ENCODE assay signal across 9 mouse cellular contexts in genomic region chr12:31996877-31997276, GRCm38 (mm10). TPM values are rescaled to one million over a fixed set of nuclear protein-coding genes. Genes with fewer than 3 reads are reported as not detected.
A peak's percentile ranks its signal among the peaks of the same experiment; 100 is the strongest.
DNase-seq lines count a peak whose midpoint lies in the region; ATAC-seq and TF ChIP-seq lines count a peak whose summit lies in the region.
"Had no signal": no experiment of that assay in that cellular context is flagged by ENCODE, and none has a peak within 500 bp of the region (broad histone marks: within the 10 kb centered on the region; RNA-seq: fewer than 3 reads in every experiment).

No protein-coding gene starts in this region.

- no peaks in the 10 kb centered on the region for H3K36me3 ChIP-seq in kidney, embryonic 16.5 days (ENCODE audit: insufficient read depth, low read length)
- H3K36me3 ChIP-seq in liver, embryonic 13.5 days: peaks cover 43% of the 10 kb centered on the region
- no peaks in the 10 kb centered on the region for H3K36me3 ChIP-seq in splenic B cell, adult 2 months (ENCODE audit: control insufficient read depth, insufficient read depth, low read length, poor library complexity, severe bottlenecking)

- TF ChIP-seq CTCF in gastrocnemius, adult 2 months (IDR thresholded peaks at IDR 0.05): no peak

- WGBS in kidney, embryonic 16.5 days: 60% methylated on average over 5 of the region's 5 CpGs
- 12% methylated on average over 5 of the region's 5 CpGs for WGBS in liver, embryonic 13.5 days (ENCODE audit: insufficient replicate concordance)

- no peak overlapping the region for H3K4me3 ChIP-seq in kidney, embryonic 16.5 days (ENCODE audit: low read length)
- H3K4me3 ChIP-seq in liver, embryonic 13.5 days (replicated peaks): no peak overlapping the region; the same call in 1 of the 2 replicates
- no peak overlapping the region for H3K4me3 ChIP-seq in gastrocnemius, adult 2 months
- H3K4me3 ChIP-seq: neural tube, embryonic 13.5 days had no signal

- DNase-seq in kidney, postnatal 4 days: no peak
- DNase-seq in c-Kit-negative CD71-positive TER-119-positive erythroid progenitor cells, embryonic 14.5 days (ENCODE audit: low read depth, low spot score): peak; percentile 75
- peak; percentile 67 for DNase-seq in liver, embryonic 13.5 days
- peak; percentile 78 for DNase-seq in splenic B cell, adult 2 months (ENCODE audit: low read depth, low spot score)
- no peak for DNase-seq in spleen, postnatal 4 days (ENCODE audit: low spot score in 2 of 2)
- no peak for DNase-seq in adrenal gland, adult 2 months
- no peak for DNase-seq in gastrocnemius, adult 2 months

- intact Hi-C loops in gastrocnemius, adult 2 months (cut with DNase I): no loop called here

- no peak overlapping the region for H3K9ac ChIP-seq in kidney, embryonic 16.5 days (replicated peaks; ENCODE audit: low read length)
- peak overlapping the region; percentile 50 for H3K9ac ChIP-seq in liver, embryonic 13.5 days
- H3K9ac ChIP-seq: neural tube, embryonic 13.5 days had no signal

- no peak overlapping the region for H3K27ac ChIP-seq in kidney, embryonic 16.5 days (ENCODE audit: low read length)
- peak overlapping the region; percentile 93 for H3K27ac ChIP-seq in liver, embryonic 13.5 days
- H3K27ac ChIP-seq in gastrocnemius, adult 2 months: no peak overlapping the region
- H3K27ac ChIP-seq: neural tube, embryonic 13.5 days had no signal

- no peak overlapping the region for H3K4me2 ChIP-seq in kidney, embryonic 16.5 days (replicated peaks; ENCODE audit: low read depth, low read length)
- H3K4me2 ChIP-seq in liver, embryonic 13.5 days: peak overlapping the region; percentile 52
- H3K4me2 ChIP-seq: neural tube, embryonic 13.5 days had no signal

- peak; percentile 69; the same call in 1 of the 2 replicates for ATAC-seq in kidney, embryonic 16.5 days (ENCODE audit: low FRiP score, low TSS enrichment)
- ATAC-seq in liver, embryonic 13.5 days (ENCODE audit: low read depth): peak; percentile 87

- H3K9me3 ChIP-seq in kidney, embryonic 16.5 days (ENCODE audit: low read length): no peaks in the 10 kb centered on the region
- H3K9me3 ChIP-seq in liver, embryonic 13.5 days (replicated peaks): no peaks in the 10 kb centered on the region
- H3K9me3 ChIP-seq: neural tube, embryonic 13.5 days had no signal

- no peaks in the 10 kb centered on the region for H3K27me3 ChIP-seq in kidney, embryonic 16.5 days (ENCODE audit: insufficient read depth, low read length)
- H3K27me3 ChIP-seq in liver, embryonic 13.5 days: no peaks in the 10 kb centered on the region
- H3K27me3 ChIP-seq in splenic B cell, adult 2 months (ENCODE audit: control insufficient read depth, insufficient read depth, low read length, poor library complexity, severe bottlenecking): no peaks in the 10 kb centered on the region
- H3K27me3 ChIP-seq: neural tube, embryonic 13.5 days had no signal

- H3K4me1 ChIP-seq in kidney, embryonic 16.5 days (ENCODE audit: insufficient read depth, low read length): 0 out of 2 replicates have a peak, but pooled peaks cover 5% of the 10 kb centered on the region
- H3K4me1 ChIP-seq in liver, embryonic 13.5 days (replicated peaks): peaks cover 67% of the 10 kb centered on the region

RNA-seq across cellular contexts. Expression of gene Hbp1, which starts 46.5 kb away (rescaled TPM):
- 127 and 132 TPM in 2 replicates for polyA plus RNA-seq in kidney, embryonic 16.5 days (2015; fragmentation: Nextera tagmentation; extraction: Ambion mirVana)
- polyA plus RNA-seq in liver, embryonic 13.5 days (2015; fragmentation: Nextera tagmentation; extraction: Ambion mirVana): 33.3 and 38.7 TPM in 2 replicates
- total RNA-seq in adrenal gland, adult 2 months (2021): 10 to 100 TPM; 76.4 to 95.2 TPM
- polyA plus RNA-seq in adrenal gland, adult 2 months (2012; rRNA removed): 38.0 and 49.8 TPM in 2 replicates
- 10 to 100 TPM; 60.3 to 74.6 TPM for total RNA-seq in gastrocnemius, adult 2 months (2021)

Comparison
In these comparisons a context has a peak if more than half of its experiments do, and no peak if none do; other contexts are left out.
1. DNase-seq: peak in c-Kit-negative CD71-positive TER-119-positive erythroid progenitor cells, embryonic 14.5 days (single experiment), liver, embryonic 13.5 days (single experiment) and splenic B cell, adult 2 months (single experiment); none in kidney, postnatal 4 days (0 of 2), spleen, postnatal 4 days (0 of 2), adrenal gland, adult 2 months (single experiment) and gastrocnemius, adult 2 months (single experiment).